Mouse (Mus musculus) hindbrain, embryonic 13.5 days (tissue): ENCODE results near the gene Mfap1a. TPM values are rescaled to one million over a fixed set of nuclear protein-coding genes. Genes with fewer than 3 reads are reported as not detected.
A peak's percentile ranks its signal among the peaks of the same experiment; 100 is the strongest.
"Not testable (repeated sequence)": the region's sequence is repeated elsewhere in the genome, so short reads cannot be mapped to it uniquely, and the experiment has no call there.

Source experiments
- ATAC-seq: fragments of 200-750 bp; cut with Nextera tagmentation; 2 replicates; pipeline ENCODE4 v1.8.0; 2017; ENCODE audit warnings: moderate TSS enrichment; ENCODE audit not compliant: low FRiP score
- H3K27ac ChIP-seq: fragments of 300-500 bp; sonication (generic); 2 replicates; pipeline ENCODE4 v1.5.1; 2015; ENCODE audit warnings: inconsistent platforms, mild to moderate bottlenecking, moderate library complexity
- H3K27me3 ChIP-seq: fragments of 300-500 bp; sonication (generic); 2 replicates; pipeline ENCODE4 v1.6.1; 2015; ENCODE audit warnings: mild to moderate bottlenecking, inconsistent platforms
- H3K36me3 ChIP-seq: fragments of 300-500 bp; sonication (generic); 2 replicates; pipeline ENCODE4 v1.6.1; 2015; ENCODE audit warnings: mild to moderate bottlenecking, inconsistent platforms
- H3K4me1 ChIP-seq: fragments of 300-500 bp; sonication (generic); replicated peaks from 2 replicates; pipeline ENCODE4 v1.6.1; 2015; ENCODE audit warnings: inconsistent platforms
- H3K4me2 ChIP-seq: fragments of 300-500 bp; sonication (generic); 2 replicates; pipeline ENCODE4 v1.6.1; 2015; ENCODE audit warnings: inconsistent platforms, mild to moderate bottlenecking, moderate library complexity
- H3K4me3 ChIP-seq: fragments of 300-500 bp; sonication (generic); 2 replicates; pipeline ENCODE4 v1.5.1; 2015; ENCODE audit warnings: mild to moderate bottlenecking, inconsistent platforms
- H3K9ac ChIP-seq: fragments of 300-500 bp; sonication (generic); 2 replicates; pipeline ENCODE4 v1.6.1; 2015; ENCODE audit warnings: mild to moderate bottlenecking, inconsistent platforms
- H3K9me3 ChIP-seq: fragments of 300-500 bp; sonication (generic); 2 replicates; pipeline ENCODE4 v1.6.1; 2016; ENCODE audit warnings: inconsistent platforms
- WGBS: fragments of 180-500 bp; shearing (Covaris S2); methylation state at CpG from one replicate; pipeline ENCODE4 v1.1.7; 2015; 5-methylcytosine and 5-hydroxymethylcytosine counted together
- polyA plus RNA-seq: library from polyadenylated mRNA; unstranded; fragments of >200 nt; fragmentation: Nextera tagmentation; extraction: Ambion mirVana; gene quantifications from 2 replicates; pipeline ENCODE4 v1.2.1, GENCODE M21; 2015

Mfap1a gene
- polyA plus RNA-seq, 1 experiment from 2014 or later = 34.8 TPM

DNA sequence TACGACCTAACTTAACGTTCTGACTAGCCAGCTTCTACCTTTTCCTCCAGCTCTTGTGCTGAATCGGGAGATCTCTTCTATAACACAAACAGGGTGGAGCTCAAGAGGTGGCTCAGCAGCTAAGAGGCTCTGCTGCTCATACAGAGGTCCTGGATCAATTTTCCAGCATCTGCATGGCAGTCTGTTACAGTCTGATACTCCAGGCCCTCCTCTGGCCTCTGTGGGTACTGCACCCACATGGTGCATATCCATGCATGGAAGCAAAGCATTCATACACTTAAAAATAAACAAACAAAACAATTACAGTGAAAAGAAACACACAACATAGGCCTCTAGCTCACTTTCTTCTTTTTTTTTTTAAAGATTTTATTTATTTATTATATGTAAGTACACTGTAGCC lies 33.7 kb downstream of the Mfap1a start:
- not testable (repeated sequence) for H3K36me3 ChIP-seq, H3K27me3 ChIP-seq, ATAC-seq, H3K9ac ChIP-seq, H3K9me3 ChIP-seq, H3K27ac ChIP-seq
- H3K4me1 ChIP-seq = peaks cover 11% of the 10 kb centered on the region
- WGBS = 95% methylated on average over 3 of the region's 3 CpGs
- peak overlapping the region; percentile 56; the same call in 1 of the 2 replicates for H3K4me3 ChIP-seq
- H3K4me2 ChIP-seq = peak overlapping the region; percentile 87

DNA sequence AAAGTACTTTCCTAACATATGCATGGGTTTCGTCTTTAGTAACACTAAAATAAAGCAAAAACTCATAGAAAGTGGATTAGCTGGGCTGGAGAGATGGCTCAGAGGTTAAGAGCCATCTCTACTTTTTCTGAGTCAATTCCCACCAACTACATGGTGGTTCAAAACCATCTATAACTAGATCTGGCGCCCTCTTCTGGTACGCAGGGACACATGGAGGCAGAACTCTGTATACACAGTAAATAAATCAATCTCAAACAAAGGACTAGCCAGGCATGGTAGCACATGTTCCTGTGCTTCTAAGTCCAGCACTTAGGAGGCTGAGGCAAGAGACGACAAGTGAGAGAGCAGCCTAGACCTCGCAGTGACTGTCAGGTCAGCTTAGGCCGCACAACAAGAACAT lies 37.5 kb downstream of the Mfap1a start:
- not testable (repeated sequence) for H3K9me3 ChIP-seq, ATAC-seq, H3K27me3 ChIP-seq, H3K36me3 ChIP-seq, H3K4me2 ChIP-seq, H3K4me1 ChIP-seq, H3K27ac ChIP-seq, H3K9ac ChIP-seq, H3K4me3 ChIP-seq
- WGBS = no CpG with 5 or more reads among the region's 6 CpGs

DNA sequence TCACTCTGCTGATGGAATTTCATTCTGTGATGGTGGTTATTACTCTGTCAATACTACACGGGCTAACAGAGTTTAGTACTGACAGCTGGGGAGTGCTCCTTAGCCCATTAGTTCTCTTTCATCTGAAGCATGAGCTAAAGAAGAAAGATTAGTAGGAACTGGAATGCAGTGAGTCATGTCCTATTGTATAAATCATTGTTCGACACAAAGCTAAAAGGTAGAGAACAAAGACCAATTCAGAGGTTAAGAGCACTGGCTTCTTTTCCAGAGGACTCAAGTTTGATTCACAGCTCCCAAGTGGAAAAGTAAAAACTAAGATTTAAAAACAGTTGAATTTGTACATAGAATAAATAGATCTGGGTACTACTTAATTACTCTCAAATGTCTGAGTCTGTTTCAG lies 46.4 kb downstream of the Mfap1a start:
- Histone ChIP-seq H3K27me3 (no peaks in the 10 kb centered on the region), H3K9me3 (no peaks in the 10 kb centered on the region), H3K36me3 (peaks cover 21% of the 10 kb centered on the region), H3K4me1 (peaks cover 17% of the 10 kb centered on the region), H3K9ac (no peak overlapping the region), H3K4me3 (no peak overlapping the region), H3K27ac (no peak overlapping the region), H3K4me2 (no peak overlapping the region)
- ATAC-seq = no peak
- WGBS = 60% methylated on average over 2 of the region's 2 CpGs

GRCm38 (mm10) chr2:121456692-121457642 lies 49.5 kb downstream of the Mfap1a start, which contains the start of gene Serinc4:
Serinc4 (minus strand) TSS chr2:121456781.
- Histone ChIP-seq H3K27ac (peak within 1 kb of the TSS; percentile 76), H3K36me3 (peaks cover 46% of the 10 kb centered on the region), H3K4me2 (peak within 1 kb of the TSS; percentile 70), H3K4me1 (peaks cover 24% of the 10 kb centered on the region), H3K27me3 (no peaks in the 10 kb centered on the region), H3K4me3 (peak within 1 kb of the TSS; percentile 78), H3K9me3 (no peaks in the 10 kb centered on the region), H3K9ac (peak within 1 kb of the TSS; percentile 83)
- peak; percentile 91 for ATAC-seq
- 6% methylated on average over 41 of the region's 41 CpGs for WGBS

DNA sequence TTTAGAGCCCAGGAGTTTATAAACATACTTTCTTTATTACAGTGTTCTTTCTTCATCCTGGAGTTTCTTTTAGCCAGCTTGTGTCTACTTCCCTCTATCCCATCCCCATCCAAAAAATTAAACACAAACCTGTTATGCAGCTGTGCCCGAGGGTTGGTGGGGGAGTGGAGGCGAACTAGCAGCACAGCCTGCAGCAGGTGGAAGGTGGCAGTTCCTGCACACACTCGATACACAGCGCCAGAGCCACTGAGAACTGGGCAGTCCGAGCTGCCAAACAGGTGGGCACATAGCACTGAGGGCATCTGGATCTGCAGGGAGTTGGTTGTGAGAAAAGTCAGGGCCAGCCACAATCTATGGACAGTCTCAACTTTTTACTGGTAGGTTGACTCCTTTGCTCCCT lies 50.9 kb downstream of the Mfap1a start:
- no peak overlapping the region for H3K4me2 ChIP-seq
- peaks cover 35% of the 10 kb centered on the region for H3K4me1 ChIP-seq
- H3K9ac ChIP-seq = no peak overlapping the region
- H3K4me3 ChIP-seq = no peak overlapping the region
- H3K36me3 ChIP-seq = peaks cover 49% of the 10 kb centered on the region
- 80% methylated on average over 5 of the region's 5 CpGs for WGBS
- no peak overlapping the region for H3K27ac ChIP-seq
- ATAC-seq = no peak
- H3K9me3 ChIP-seq = no peaks in the 10 kb centered on the region
- no peaks in the 10 kb centered on the region for H3K27me3 ChIP-seq

DNA sequence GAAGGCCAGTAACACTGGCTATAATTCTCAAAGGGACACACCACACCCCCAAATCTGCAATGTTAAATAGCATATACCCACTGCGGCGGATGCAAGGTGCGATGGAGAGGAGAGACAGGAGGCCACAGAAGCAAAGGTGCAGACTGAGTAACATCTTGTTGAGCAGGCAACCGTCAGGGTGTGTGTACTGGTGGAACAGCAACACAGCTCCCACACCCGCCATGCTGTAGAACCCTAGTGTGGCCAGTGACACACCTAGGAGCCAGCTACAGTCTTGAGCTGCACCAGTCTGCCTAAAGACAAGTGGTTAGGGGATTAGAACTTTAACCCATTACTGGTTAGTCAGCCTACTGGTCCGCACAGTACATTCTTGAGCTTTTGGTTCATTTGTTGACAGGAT lies 52.5 kb downstream of the Mfap1a start:
- Histone ChIP-seq H3K27me3 (no peaks in the 10 kb centered on the region), H3K9me3 (no peaks in the 10 kb centered on the region), H3K9ac (no peak overlapping the region), H3K4me2 (no peak overlapping the region), H3K4me1 (peaks cover 41% of the 10 kb centered on the region), H3K36me3 (peaks cover 36% of the 10 kb centered on the region), H3K4me3 (no peak overlapping the region), H3K27ac (no peak overlapping the region)
- ATAC-seq = no peak
- WGBS = 91% methylated on average over 6 of the region's 6 CpGs

- Histone ChIP-seq H3K4me1 (peaks cover 42% of the 10 kb centered on the region), H3K4me2 (no peak within 1 kb of the TSS), H3K36me3 (peaks cover 31% of the 10 kb centered on the region), H3K9me3 (no peaks in the 10 kb centered on the region), H3K27ac (no peak within 1 kb of the TSS), H3K9ac (no peak within 1 kb of the TSS), H3K27me3 (no peaks in the 10 kb centered on the region), H3K4me3 (no peak within 1 kb of the TSS)
- ATAC-seq = no peak
- WGBS = 80% methylated on average over 4 of the region's 4 CpGs
These were observed 53.5 kb downstream of the Mfap1a start, which contains the start of gene Hypk for GRCm38 (mm10) chr2:121452990-121453389. Hypk (plus strand) TSS chr2:121453290.

GRCm38 (mm10) chr2:121452361-121452760 lies 54.1 kb downstream of the Mfap1a start:
- Histone ChIP-seq H3K36me3 (peaks cover 31% of the 10 kb centered on the region), H3K4me2 (no peak overlapping the region), H3K4me1 (peaks cover 39% of the 10 kb centered on the region), H3K27ac (no peak overlapping the region), H3K4me3 (no peak overlapping the region), H3K9me3 (no peaks in the 10 kb centered on the region), H3K27me3 (no peaks in the 10 kb centered on the region), H3K9ac (no peak overlapping the region)
- WGBS = 86% methylated on average over 4 of the region's 4 CpGs
- ATAC-seq = no peak

DNA sequence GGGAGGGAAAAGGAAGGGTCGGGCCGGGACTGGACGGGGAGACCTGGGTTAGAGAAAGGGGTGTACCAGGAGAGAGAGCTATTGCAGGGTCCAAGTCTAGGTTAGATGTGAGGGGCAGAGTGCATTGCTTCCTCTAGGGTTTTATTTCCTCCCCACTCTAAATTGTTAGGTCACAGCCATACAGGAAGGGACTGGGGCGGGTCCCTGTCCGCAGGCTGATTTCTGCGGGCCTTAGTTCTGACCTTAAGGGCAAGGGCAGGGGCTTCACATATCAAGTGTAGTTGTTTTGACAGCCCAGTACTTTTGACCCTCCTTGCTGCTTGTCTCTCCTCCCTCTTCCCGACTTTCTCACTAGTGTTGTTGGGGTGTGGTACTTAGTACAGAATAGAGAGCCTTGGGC lies 56.4 kb downstream of the Mfap1a start:
- ATAC-seq = 0 out of 2 replicates have a peak, but pooled peaks have one; percentile 0
- peaks cover 28% of the 10 kb centered on the region for H3K4me1 ChIP-seq
- WGBS = 3% methylated on average over 7 of the region's 7 CpGs
- peaks cover 31% of the 10 kb centered on the region for H3K36me3 ChIP-seq
- no peaks in the 10 kb centered on the region for H3K27me3 ChIP-seq
- H3K4me3 ChIP-seq = peak overlapping the region; percentile 93
- H3K9ac ChIP-seq = peak overlapping the region; percentile 95
- peak overlapping the region; percentile 84 for H3K4me2 ChIP-seq
- no peaks in the 10 kb centered on the region for H3K9me3 ChIP-seq
- peak overlapping the region; percentile 98 for H3K27ac ChIP-seq

GRCm38 (mm10) chr2:121449545-121450011 lies 56.9 kb downstream of the Mfap1a start:
- Histone ChIP-seq H3K9ac (peak overlapping the region; percentile 95), H3K36me3 (peaks cover 31% of the 10 kb centered on the region), H3K9me3 (no peaks in the 10 kb centered on the region), H3K27ac (peak overlapping the region; percentile 98), H3K4me2 (peak overlapping the region; percentile 84), H3K4me3 (peak overlapping the region; percentile 93), H3K27me3 (no peaks in the 10 kb centered on the region), H3K4me1 (peaks cover 28% of the 10 kb centered on the region)
- under 1% methylated on average over 52 of the region's 54 CpGs for WGBS
- peak; percentile 80 for ATAC-seq

DNA sequence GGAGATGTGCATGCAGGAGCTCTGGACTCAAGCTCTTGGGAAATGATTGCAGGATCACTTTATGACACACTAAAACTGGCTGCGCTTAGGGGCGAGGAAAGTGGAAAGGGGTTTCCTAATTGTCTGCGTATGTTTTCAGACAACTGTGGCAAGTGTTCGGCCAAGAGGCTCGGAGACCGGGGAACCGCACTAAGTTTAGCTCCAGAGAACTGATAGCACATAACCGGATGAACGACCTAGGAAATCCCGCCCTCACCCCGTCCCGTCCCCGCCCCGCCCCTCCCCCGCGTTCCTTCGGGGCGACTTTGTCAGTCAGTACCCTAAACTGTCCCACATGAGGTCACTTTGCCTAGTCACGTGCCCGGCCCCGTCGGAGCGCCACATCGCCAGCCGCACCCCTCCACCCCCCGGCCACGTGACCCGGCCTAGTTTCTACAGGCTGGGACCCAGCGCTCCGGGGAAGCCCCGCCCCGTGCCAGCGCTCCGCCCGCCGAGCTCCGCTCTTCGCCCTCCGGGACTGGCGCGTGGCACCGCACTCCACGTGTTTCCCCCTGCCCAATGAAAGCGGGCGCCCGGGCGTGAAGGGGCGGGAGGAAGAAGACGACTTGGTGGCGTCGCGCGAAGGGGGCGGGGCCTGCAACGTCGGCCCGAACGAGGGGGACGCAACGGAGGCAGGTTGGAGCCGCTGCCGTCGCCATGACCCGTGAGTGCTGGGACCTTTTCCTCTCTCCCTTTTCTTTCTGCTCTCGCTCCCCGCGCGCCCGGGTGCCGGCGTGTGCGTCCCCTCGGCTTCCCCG lies 57.5 kb downstream of the Mfap1a start, which contains the start of gene Serf2:
TSS of gene Serf2 (plus strand) at position 457 of the 797 bp plus-strand sequence.
- peaks cover 26% of the 10 kb centered on the region for H3K36me3 ChIP-seq
- H3K4me1 ChIP-seq = peaks cover 27% of the 10 kb centered on the region
- ATAC-seq = peak; percentile 99
- no peaks in the 10 kb centered on the region for H3K27me3 ChIP-seq
- H3K27ac ChIP-seq = peak within 1 kb of the TSS; percentile 98
- no peaks in the 10 kb centered on the region for H3K9me3 ChIP-seq
- under 1% methylated on average over 73 of the region's 74 CpGs for WGBS
- H3K9ac ChIP-seq = peak within 1 kb of the TSS; percentile 95
- peak within 1 kb of the TSS; percentile 93 for H3K4me3 ChIP-seq
- peak within 1 kb of the TSS; percentile 84 for H3K4me2 ChIP-seq

- no peak for ATAC-seq
- WGBS = 17% methylated on average over 9 of the region's 9 CpGs
- H3K9ac ChIP-seq = peak overlapping the region; percentile 58; the same call in 1 of the 2 replicates
- peaks cover 2% of the 10 kb centered on the region for H3K27me3 ChIP-seq
- H3K4me3 ChIP-seq = peak overlapping the region; percentile 93
- H3K4me2 ChIP-seq = peak overlapping the region; percentile 84
- H3K9me3 ChIP-seq = no peaks in the 10 kb centered on the region
- H3K36me3 ChIP-seq = peaks cover 18% of the 10 kb centered on the region
- H3K4me1 ChIP-seq = peaks cover 24% of the 10 kb centered on the region
- H3K27ac ChIP-seq = peak overlapping the region; percentile 84
These were observed 58.3 kb downstream of the Mfap1a start for GRCm38 (mm10) chr2:121448136-121448535.
